Mouse (Mus musculus) bone marrow, adult 2 months (tissue): ENCODE results near the gene Dpf2. TPM values are rescaled to one million over a fixed set of nuclear protein-coding genes. Genes with fewer than 3 reads are reported as not detected.

Experiments
- H3K27ac ChIP-seq: fragments of 200-500 bp; 2 replicates; pipeline ENCODE4 v1.5.1; 2012; ENCODE audit warnings: low read depth, mild to moderate bottlenecking, control low read depth, inconsistent platforms, low read length; ENCODE audit not compliant: control insufficient read depth, poor library complexity, insufficient read depth
- H3K4me1 ChIP-seq: fragments of 200-500 bp; 2 replicates; pipeline ENCODE4 v1.6.1; 2011; ENCODE audit warnings: low read length; ENCODE audit not compliant: control insufficient read depth, insufficient read depth
- H3K4me3 ChIP-seq: fragments of 200-500 bp; replicated peaks from 2 replicates; pipeline ENCODE3; 2011; ENCODE audit warnings: mild to moderate bottlenecking, low read depth, low read length, control low read depth; ENCODE audit not compliant: control insufficient read depth
- CTCF ChIP-seq: fragments of 200-500 bp; IDR thresholded peaks from 2 replicates; pipeline ENCODE4 v1.5.1; 2011; ENCODE audit warnings: low read length, control low read depth; ENCODE audit not compliant: control insufficient read depth, insufficient read depth
- POLR2A ChIP-seq: fragments of 200-500 bp; IDR thresholded peaks from 2 replicates; pipeline ENCODE4 v1.6.1; 2011; ENCODE audit warnings: low read depth, mild to moderate bottlenecking, control low read depth, low read length, borderline replicate concordance; ENCODE audit not compliant: control insufficient read depth
- WGBS: fragments of 180-500 bp; shearing (Covaris S2); methylation state at CpG from one replicate; pipeline ENCODE4 v1.1.7; 2018; 5-methylcytosine and 5-hydroxymethylcytosine counted together
- polyA plus RNA-seq: library from polyadenylated mRNA; stranded (reverse); fragments of >200 nt; gene quantifications from 2 replicates; pipeline ENCODE4 v1.2.4, GENCODE M21; 2011; ENCODE audit warnings: low replicate concordance; ENCODE audit not compliant: missing spikeins, insufficient read depth, insufficient read length

Dpf2 gene
- polyA plus RNA-seq, 1 experiment: 60.8 TPM

DNA sequence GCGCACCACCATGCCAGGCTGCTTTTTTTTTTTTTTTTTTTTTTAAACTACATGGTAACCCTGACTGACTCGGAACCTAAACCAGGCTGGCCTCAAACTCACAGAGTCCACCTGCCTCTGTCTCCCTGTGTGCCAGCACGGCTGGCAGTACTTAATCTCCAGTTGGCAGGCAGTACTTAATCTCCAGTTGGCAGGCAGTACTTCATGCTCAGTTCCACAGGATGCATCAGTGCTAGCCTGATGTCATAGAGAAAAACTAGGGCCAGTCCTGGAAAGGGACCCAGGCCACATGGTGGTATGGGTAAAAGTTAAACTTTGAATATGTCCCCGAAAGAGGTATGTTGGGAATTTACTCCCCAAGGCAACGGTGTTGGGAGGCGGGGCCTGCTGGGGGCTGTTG lies 15.3 kb upstream of the Dpf2 start:
- 68% methylated on average over 6 of the region's 6 CpGs for WGBS
- Histone ChIP-seq H3K27ac (no peak overlapping the region), H3K4me3 (no peak overlapping the region), H3K4me1 (peaks cover 2% of the 10 kb centered on the region; the same call in 1 of the 2 replicates)
- no peak for TF ChIP-seq POLR2A
- TF ChIP-seq CTCF: no peak

GRCm38 (mm10) chr19:5927532-5927931 lies 14.7 kb upstream of the Dpf2 start:
- 79% methylated on average over 8 of the region's 8 CpGs for WGBS
- Histone ChIP-seq H3K4me3 (no peak overlapping the region), H3K27ac (no peak overlapping the region), H3K4me1 (peaks cover 2% of the 10 kb centered on the region; the same call in 1 of the 2 replicates)
- TF ChIP-seq CTCF (no peak), POLR2A (no peak)

DNA sequence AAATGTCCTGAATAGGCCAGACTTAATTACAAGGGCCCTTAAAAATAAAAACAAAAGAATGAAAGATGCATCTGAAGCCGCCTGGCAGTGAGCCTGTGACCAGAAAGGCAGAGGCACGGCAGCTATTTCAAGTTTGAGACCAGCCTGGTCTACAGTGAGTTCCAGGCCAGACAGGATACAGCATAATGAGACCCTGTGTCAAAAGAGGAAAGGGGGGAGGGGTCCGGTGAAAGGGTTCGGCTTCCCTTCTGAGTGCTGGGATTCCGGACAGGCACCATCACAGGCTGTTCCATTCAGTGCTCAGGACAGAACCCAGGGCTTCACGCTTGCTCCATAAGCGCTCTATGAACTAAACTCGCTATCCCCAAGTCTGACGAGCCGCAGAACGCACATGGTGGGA lies 14.2 kb upstream of the Dpf2 start:
- 76% methylated on average over 11 of the region's 11 CpGs for WGBS
- no peak overlapping the region for H3K27ac ChIP-seq
- no peak for TF ChIP-seq POLR2A
- no peak overlapping the region for H3K4me3 ChIP-seq
- peaks cover 2% of the 10 kb centered on the region; the same call in 1 of the 2 replicates for H3K4me1 ChIP-seq

GRCm38 (mm10) chr19:5925311-5925855 lies 12.6 kb upstream of the Dpf2 start:
- no peak overlapping the region for H3K27ac ChIP-seq
- 42% methylated on average over 11 of the region's 11 CpGs for WGBS

GRCm38 (mm10) chr19:5924713-5925093 lies 11.9 kb upstream of the Dpf2 start, which contains the start of gene Cdc42ep2:
Gene Cdc42ep2 (minus strand): TSS chr19:5924816.
- TF ChIP-seq POLR2A (peak; percentile 82), CTCF (no peak)
- Histone ChIP-seq H3K4me1 (peaks cover 2% of the 10 kb centered on the region; the same call in 1 of the 2 replicates), H3K4me3 (peak within 1 kb of the TSS; percentile 87), H3K27ac (peak within 1 kb of the TSS; percentile 39)
- under 1% methylated on average over 18 of the region's 18 CpGs for WGBS

More at GRCm38 (mm10) chr19:5925311-5925855, 12.6 kb upstream of the Dpf2 start:
- Histone ChIP-seq H3K4me1 (peaks cover 2% of the 10 kb centered on the region; the same call in 1 of the 2 replicates), H3K4me3 (peak overlapping the region; percentile 10)
- no peak for TF ChIP-seq CTCF

GRCm38 (mm10) chr19:5923990-5924712 lies 11.3 kb upstream of the Dpf2 start:
- peak; percentile 84 for TF ChIP-seq CTCF
- TF ChIP-seq POLR2A: no peak
- Histone ChIP-seq H3K27ac (peak overlapping the region; percentile 39), H3K4me1 (no peaks in the 10 kb centered on the region; the same call in 1 of the 2 replicates), H3K4me3 (peak overlapping the region; percentile 87)
- under 1% methylated on average over 38 of the region's 38 CpGs for WGBS

DNA sequence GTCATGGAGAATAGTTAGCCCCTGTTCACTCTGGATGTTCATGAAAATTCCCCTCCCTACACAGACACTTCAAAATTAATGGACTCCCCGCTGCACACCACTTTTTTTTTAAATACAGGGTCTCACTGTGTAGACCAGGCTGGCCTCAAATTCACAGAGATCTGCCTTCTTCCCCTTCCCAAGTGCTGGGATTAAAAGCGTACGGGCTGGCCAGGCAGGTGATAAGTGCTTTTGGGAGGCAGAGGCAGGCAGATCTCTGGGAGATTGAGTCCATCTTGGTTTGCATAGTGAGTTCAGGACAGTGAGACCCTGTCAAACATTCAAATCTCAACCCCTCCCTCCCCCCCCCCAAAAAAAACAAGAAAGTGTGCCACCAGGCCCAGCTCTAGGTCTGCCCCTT lies 10.2 kb upstream of the Dpf2 start:
- WGBS: 89% methylated on average over 3 of the region's 3 CpGs
- Histone ChIP-seq H3K27ac (no peak overlapping the region), H3K4me3 (no peak overlapping the region), H3K4me1 (no peaks in the 10 kb centered on the region; the same call in 1 of the 2 replicates)
- TF ChIP-seq CTCF (no peak), POLR2A (no peak)

GRCm38 (mm10) chr19:5922119-5922942 lies 9.5 kb upstream of the Dpf2 start:
- no peaks in the 10 kb centered on the region; the same call in 1 of the 2 replicates for H3K4me1 ChIP-seq

More at GRCm38 (mm10) chr19:5922119-5922942, 9.5 kb upstream of the Dpf2 start:
- Histone ChIP-seq H3K27ac (no peak overlapping the region), H3K4me3 (no peak overlapping the region)
- 62% methylated on average over 15 of the region's 15 CpGs for WGBS
- TF ChIP-seq POLR2A (no peak), CTCF (no peak)
